Mouse (Mus musculus): Measurements from ENCODE around the gene Csrp3. TPM values are rescaled to one million over a fixed set of nuclear protein-coding genes. Genes with fewer than 3 reads are reported as not detected.

Gene Csrp3
- polyA plus RNA-seq, 1 experiment from 2014 or later = 905 TPM

DNA sequence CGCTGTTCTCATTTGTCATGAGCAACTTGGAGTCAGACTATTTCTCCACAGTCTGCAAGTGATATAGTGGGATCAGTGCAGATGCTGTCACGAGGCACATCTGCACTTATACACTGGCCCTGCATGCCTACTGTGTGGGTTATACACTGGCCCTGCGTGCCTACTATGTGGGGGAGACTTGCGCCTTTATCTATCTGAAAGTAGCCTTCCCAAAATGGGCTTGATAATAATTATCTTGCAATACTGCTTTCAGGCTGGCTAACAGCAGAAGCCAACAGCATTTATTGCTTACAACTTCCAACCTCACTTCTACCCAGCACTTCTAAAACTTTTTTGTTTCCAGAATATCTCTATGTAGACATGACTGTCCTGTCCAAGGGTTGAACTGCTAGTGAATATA lies 14.0 kb upstream of the Csrp3 start:
- Histone ChIP-seq H3K9me3 (no peaks in the 10 kb centered on the region), H3K36me3 (peaks cover 23% of the 10 kb centered on the region), H3K4me1 (0 out of 2 replicates have a peak, but pooled peaks cover 8% of the 10 kb centered on the region), H3K4me3 (no peak overlapping the region), H3K27ac (no peak overlapping the region), H3K27me3 (ENCODE audit: insufficient read depth, poor library complexity, severe bottlenecking) (no peaks in the 10 kb centered on the region)
- peak; percentile 45 for DNase-seq (ENCODE audit: low spot score)
- WGBS = 85% methylated on average over 4 of the region's 4 CpGs

DNA sequence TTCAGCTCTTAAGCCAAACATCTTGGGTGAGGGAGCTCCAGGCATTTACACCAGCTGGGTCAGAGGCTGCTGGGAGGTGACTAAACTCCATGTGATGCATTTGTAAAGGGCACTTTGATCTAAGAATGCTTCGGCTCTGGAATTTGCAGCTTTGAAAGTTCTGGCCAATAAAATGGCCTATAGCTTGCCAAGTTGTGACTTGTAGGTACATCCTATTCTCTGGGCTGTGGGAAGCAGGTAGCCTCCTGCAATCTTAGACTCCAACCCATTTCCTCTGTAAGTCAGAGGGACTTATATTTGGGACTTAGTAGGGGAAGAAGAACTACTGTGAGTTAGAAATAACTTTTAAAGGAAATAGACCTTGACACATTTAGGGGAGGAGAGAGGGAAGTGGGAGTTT lies 13.1 kb upstream of the Csrp3 start:
- H3K4me1 ChIP-seq = 0 out of 2 replicates have a peak, but pooled peaks cover 8% of the 10 kb centered on the region
- H3K36me3 ChIP-seq = peaks cover 15% of the 10 kb centered on the region
- no peaks in the 10 kb centered on the region for H3K27me3 ChIP-seq (ENCODE audit: insufficient read depth, poor library complexity, severe bottlenecking)
- no peak for DNase-seq (ENCODE audit: low spot score)
- 63% methylated on average over 1 of the region's 1 CpGs for WGBS
- no peak overlapping the region for H3K27ac ChIP-seq
- no peak overlapping the region for H3K4me3 ChIP-seq
- no peaks in the 10 kb centered on the region for H3K9me3 ChIP-seq

DNA sequence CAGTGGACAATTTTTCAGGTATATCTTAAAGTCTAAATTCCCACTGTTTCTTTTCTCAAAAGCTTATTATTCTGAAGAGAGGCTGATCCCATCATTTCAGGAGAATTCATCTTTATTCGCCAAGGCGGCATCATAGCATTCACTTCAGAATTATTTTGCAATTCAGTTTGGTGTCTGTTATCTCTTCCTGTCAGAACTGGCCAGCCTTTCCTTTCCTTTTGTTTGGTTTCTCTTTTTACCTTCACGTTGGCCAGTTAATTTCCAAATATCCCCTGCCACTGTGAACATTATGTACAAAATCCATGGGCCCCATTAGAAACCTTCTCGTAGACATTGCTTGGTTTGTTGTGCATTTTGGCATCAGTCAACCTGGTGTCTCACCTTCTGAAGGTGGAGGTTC lies 11.5 kb upstream of the Csrp3 start:
- Histone ChIP-seq H3K27ac (no peak overlapping the region), H3K36me3 (no peaks in the 10 kb centered on the region), H3K9me3 (no peaks in the 10 kb centered on the region), H3K4me1 (0 out of 2 replicates have a peak, but pooled peaks cover 8% of the 10 kb centered on the region), H3K27me3 (ENCODE audit: insufficient read depth, poor library complexity, severe bottlenecking) (no peaks in the 10 kb centered on the region), H3K4me3 (no peak overlapping the region)
- WGBS = 71% methylated on average over 4 of the region's 4 CpGs
- no peak for DNase-seq (ENCODE audit: low spot score)

DNA sequence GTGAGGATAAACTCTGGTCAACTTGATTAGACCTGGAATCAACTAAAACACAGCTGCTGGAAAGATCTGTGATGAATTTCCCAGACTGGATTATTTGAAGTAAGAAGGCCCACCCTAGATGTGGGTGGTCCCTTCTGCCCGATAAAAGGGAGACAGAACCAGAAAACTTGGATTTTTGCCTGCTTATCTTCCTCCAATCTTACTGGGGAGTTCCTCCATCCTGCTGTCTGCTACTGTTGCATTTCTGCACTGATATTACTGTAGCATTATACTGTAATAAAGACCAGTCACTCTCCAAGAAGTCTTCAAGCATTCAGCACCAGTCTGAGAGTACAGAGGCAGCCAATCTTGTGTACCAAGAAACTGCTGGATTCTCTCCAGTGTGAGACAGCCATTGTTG lies 10.4 kb upstream of the Csrp3 start:
- no peak overlapping the region for H3K27ac ChIP-seq
- no peaks in the 10 kb centered on the region for H3K36me3 ChIP-seq
- WGBS = 81% methylated on average over 1 of the region's 1 CpGs
- peaks cover 9% of the 10 kb centered on the region; the same call in 1 of the 2 replicates for H3K4me1 ChIP-seq
- no peak for DNase-seq (ENCODE audit: low spot score)
- no peak overlapping the region for H3K4me3 ChIP-seq
- H3K9me3 ChIP-seq = no peaks in the 10 kb centered on the region
- H3K27me3 ChIP-seq (ENCODE audit: insufficient read depth, poor library complexity, severe bottlenecking) = no peaks in the 10 kb centered on the region

DNA sequence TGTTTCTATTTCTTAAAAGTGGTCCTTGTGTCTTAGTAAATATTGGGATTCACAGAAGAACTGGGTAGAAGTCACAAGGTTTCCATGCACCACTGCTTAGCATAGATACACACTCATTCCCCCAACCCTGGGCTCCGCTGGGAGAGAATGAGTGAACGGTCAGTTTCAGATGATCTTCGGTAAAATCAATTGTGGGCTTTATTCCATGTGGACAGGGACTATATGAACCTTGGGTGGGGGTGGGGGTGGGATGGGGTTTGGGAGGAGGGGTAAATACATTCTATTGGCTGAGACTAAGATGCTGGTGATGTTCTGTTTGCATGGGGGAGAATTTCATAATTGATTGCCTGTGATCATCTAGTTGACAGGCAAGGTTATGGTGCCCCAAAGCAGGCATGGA lies 7.6 kb upstream of the Csrp3 start:
- 89% methylated on average over 3 of the region's 3 CpGs for WGBS
- Histone ChIP-seq H3K27me3 (ENCODE audit: insufficient read depth, poor library complexity, severe bottlenecking) (no peaks in the 10 kb centered on the region), H3K27ac (0 out of 2 replicates have a peak overlapping the region, but pooled peaks have one; percentile 36), H3K9me3 (no peaks in the 10 kb centered on the region), H3K4me1 (peaks cover 14% of the 10 kb centered on the region; the same call in 1 of the 2 replicates), H3K4me3 (no peak overlapping the region), H3K36me3 (no peaks in the 10 kb centered on the region)
- DNase-seq (ENCODE audit: low spot score) = no peak

DNA sequence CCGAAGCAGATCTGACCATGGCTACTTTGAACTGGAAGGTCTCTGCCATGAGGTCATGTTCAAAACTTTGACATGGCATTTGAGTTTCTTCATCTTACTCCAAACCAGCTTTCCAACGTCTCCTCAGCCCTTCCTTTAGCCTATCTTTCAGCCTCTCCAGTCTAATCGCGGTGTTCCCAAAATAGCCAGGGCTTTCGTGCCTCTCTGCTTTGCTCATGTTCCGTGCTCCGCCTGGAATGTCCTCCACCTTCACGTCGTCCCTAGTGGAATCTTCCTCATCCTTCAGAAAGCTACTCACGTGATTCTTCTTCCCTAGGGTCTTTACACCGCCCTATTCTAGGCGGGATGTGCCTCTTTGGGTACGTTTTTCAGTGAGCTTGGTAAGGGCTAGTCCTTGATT lies 5.7 kb upstream of the Csrp3 start:
- Histone ChIP-seq H3K27me3 (ENCODE audit: insufficient read depth, poor library complexity, severe bottlenecking) (no peaks in the 10 kb centered on the region), H3K9me3 (no peaks in the 10 kb centered on the region), H3K36me3 (no peaks in the 10 kb centered on the region), H3K27ac (peak overlapping the region; percentile 81), H3K4me1 (peaks cover 16% of the 10 kb centered on the region; the same call in 1 of the 2 replicates), H3K4me3 (no peak overlapping the region)
- WGBS = 42% methylated on average over 13 of the region's 13 CpGs
- DNase-seq (ENCODE audit: low spot score) = peak; percentile 76

DNA sequence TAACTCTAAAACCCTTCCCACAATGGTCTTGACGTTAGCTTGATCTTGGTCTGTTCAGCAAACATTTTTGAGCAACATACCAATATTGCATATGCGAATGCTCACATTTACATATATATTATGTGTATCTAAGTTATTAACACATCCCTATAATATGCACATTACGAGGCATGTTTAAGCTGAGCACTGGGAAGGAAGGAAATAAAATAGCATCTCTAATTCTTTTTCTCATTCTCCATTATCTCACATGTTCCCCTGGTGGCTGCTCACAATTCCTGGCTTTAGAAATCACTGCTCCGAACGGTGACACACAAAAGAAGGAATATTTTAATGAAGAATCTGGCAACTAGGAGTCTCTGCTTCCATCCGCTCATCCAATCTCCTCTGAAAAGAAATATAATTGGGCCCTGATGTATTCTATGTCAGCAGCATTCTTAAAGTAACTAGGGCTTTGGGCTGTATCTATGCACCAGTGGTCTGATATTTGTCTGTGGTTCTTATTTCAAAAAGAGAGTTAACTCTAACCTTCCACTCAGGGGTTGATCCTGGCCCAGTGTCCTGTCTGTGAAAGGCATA lies 3.8 kb upstream of the Csrp3 start:
- no peak overlapping the region for H3K4me3 ChIP-seq
- no peak for DNase-seq (ENCODE audit: low spot score)
- H3K27me3 ChIP-seq (ENCODE audit: insufficient read depth, poor library complexity, severe bottlenecking) = no peaks in the 10 kb centered on the region
- no peaks in the 10 kb centered on the region for H3K9me3 ChIP-seq
- WGBS = 82% methylated on average over 6 of the region's 6 CpGs
- H3K27ac ChIP-seq = 0 out of 2 replicates have a peak overlapping the region, but pooled peaks have one; percentile 32
- peaks cover 21% of the 10 kb centered on the region; the same call in 1 of the 2 replicates for H3K4me1 ChIP-seq
- H3K36me3 ChIP-seq = no peaks in the 10 kb centered on the region

DNA sequence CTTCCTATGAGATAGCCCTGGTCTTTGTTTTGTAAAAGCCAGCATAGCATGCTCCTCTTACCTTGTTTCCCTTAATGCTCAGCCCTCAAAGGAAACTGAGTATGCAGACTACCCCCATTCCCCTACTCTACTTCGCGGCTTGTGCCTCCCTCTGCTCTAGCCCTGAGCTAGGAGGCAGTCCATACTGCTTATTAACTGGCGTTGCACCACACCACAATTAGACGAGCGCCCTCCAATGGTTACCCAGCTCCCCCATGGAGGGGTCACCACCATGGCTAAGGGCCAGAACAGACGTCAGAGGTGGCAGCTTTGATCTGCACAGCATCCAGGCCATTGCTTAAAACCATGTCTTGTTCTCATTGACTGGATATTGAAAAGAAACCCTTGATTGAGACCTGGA lies 1.1 kb downstream of the Csrp3 start:
- Histone ChIP-seq H3K4me1 (peaks cover 49% of the 10 kb centered on the region), H3K27ac (peak overlapping the region; percentile 86), H3K9me3 (no peaks in the 10 kb centered on the region), H3K27me3 (ENCODE audit: insufficient read depth, poor library complexity, severe bottlenecking) (no peaks in the 10 kb centered on the region), H3K36me3 (no peaks in the 10 kb centered on the region), H3K4me3 (peak overlapping the region; percentile 59)
- no peak for DNase-seq (ENCODE audit: low spot score)
- 37% methylated on average over 6 of the region's 6 CpGs for WGBS

DNA sequence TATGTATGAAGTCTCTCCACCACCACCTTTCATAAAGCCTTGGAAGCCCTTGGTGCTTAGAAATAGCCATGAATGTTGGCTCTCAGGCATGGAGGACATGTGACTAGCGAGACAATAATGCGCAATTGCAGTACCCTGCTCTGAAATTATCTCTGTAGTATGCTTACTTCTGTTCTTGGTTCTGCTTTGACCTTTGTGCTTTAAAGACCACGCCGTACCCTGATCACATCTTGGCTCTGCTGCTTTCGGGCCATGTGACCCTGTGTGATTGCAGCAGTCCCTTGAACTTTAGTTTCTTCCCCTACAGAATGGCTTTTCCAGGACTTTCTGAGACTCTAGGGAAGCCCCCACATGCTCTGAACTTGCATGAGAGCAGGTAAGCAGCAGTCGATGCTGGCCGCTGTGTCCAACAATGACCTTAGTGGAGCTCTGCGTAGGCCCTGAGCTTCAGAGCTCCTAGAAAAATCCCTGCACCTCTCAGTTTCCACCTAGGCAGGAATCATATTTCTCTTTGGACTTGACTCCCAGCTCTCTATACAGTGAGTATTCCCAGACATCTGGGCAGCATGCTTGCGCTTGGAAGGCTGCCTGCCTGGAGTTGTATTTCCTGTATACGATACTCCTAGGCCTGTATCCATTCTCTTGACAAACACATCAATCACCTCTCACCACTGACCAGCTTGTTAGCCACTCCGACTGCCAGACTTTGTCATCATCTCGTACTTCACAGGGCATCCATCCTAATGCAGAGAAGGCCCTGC lies 2.4 kb downstream of the Csrp3 start:
- peak overlapping the region; percentile 59 for H3K4me3 ChIP-seq
- H3K4me1 ChIP-seq = peaks cover 51% of the 10 kb centered on the region
- H3K27me3 ChIP-seq (ENCODE audit: insufficient read depth, poor library complexity, severe bottlenecking) = no peaks in the 10 kb centered on the region
- DNase-seq (ENCODE audit: low spot score) = no peak
- peak overlapping the region; percentile 86 for H3K27ac ChIP-seq
- WGBS = 54% methylated on average over 12 of the region's 12 CpGs
- no peaks in the 10 kb centered on the region for H3K9me3 ChIP-seq
- no peaks in the 10 kb centered on the region for H3K36me3 ChIP-seq

DNA sequence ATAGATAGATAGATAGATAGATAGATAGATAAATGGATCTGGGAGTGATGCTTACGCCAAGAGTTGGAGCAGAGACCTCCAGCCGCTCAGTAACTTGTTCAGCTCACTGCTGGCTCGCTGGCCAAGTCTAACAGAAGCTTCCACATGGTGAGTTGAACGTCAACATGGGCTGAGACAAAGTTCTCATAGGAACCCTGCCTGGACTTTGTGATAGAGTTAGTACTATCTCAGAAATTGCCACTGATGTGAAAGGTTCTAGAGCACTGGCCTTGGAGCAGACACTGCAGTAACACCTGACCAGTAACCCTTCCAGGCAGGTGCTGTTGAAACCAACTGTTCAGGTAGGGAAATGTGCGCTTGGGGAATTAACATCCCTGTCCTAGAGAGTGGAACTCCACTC lies 4.3 kb downstream of the Csrp3 start:
- DNase-seq (ENCODE audit: low spot score) = no peak
- H3K4me1 ChIP-seq = peaks cover 61% of the 10 kb centered on the region
- H3K27me3 ChIP-seq (ENCODE audit: insufficient read depth, poor library complexity, severe bottlenecking) = no peaks in the 10 kb centered on the region
- H3K36me3 ChIP-seq = peaks cover 17% of the 10 kb centered on the region
- peak overlapping the region; percentile 59 for H3K4me3 ChIP-seq
- H3K9me3 ChIP-seq = no peaks in the 10 kb centered on the region
- WGBS = 86% methylated on average over 5 of the region's 5 CpGs
- no peak overlapping the region; the same call in 1 of the 2 replicates for H3K27ac ChIP-seq

DNA sequence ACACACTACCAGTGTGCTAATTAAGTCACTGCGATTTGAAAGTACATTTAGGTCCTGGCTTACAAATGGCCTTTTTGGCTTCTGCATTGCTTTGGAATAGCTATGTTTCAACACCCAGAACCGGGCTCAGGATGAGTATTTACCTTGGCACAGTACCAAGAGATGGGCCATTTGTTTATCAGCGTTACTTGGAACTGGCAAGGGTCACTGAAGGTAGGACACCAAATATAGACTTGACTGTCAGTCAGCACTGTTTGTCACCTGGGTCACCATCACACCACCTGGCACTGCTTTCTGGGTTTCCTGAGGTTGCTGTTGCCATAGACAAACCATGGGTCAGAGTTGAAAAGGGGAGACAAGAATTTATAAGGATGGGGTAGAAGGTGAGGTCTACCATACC lies 5.5 kb downstream of the Csrp3 start:
- peaks cover 24% of the 10 kb centered on the region for H3K36me3 ChIP-seq
- peak overlapping the region; percentile 42; the same call in 1 of the 2 replicates for H3K27ac ChIP-seq
- 44% methylated on average over 3 of the region's 3 CpGs for WGBS
- no peak for DNase-seq (ENCODE audit: low spot score)
- no peaks in the 10 kb centered on the region for H3K9me3 ChIP-seq
- H3K4me1 ChIP-seq = peaks cover 60% of the 10 kb centered on the region
- H3K4me3 ChIP-seq = no peak overlapping the region
- no peaks in the 10 kb centered on the region for H3K27me3 ChIP-seq (ENCODE audit: insufficient read depth, poor library complexity, severe bottlenecking)

DNA sequence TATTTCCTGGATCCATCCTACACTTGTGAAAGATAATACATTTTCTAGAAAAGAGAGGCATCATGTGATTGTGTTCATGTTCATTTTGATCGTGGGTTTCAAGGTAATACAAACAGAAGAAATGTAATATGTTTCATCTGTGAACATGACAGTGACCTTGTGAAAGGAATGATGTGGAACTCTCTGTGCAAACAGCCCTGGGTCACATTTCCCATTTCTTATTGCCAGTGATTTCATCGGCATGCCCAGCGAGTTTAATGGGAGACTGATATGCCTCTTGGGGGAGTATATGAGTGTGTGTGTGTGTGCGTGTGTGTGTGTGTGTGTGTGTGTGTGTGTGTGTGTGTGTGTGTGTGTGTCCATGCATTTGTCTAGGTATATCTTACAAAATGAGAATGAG lies 6.3 kb downstream of the Csrp3 start:
- H3K9me3 ChIP-seq = no peaks in the 10 kb centered on the region
- no peak for DNase-seq (ENCODE audit: low spot score)
- no peaks in the 10 kb centered on the region for H3K27me3 ChIP-seq (ENCODE audit: insufficient read depth, poor library complexity, severe bottlenecking)
- H3K36me3 ChIP-seq = peaks cover 31% of the 10 kb centered on the region
- H3K27ac ChIP-seq = peak overlapping the region; percentile 79; the same call in 1 of the 2 replicates
- 76% methylated on average over 4 of the region's 4 CpGs for WGBS
- peaks cover 58% of the 10 kb centered on the region for H3K4me1 ChIP-seq
- no peak overlapping the region for H3K4me3 ChIP-seq

DNA sequence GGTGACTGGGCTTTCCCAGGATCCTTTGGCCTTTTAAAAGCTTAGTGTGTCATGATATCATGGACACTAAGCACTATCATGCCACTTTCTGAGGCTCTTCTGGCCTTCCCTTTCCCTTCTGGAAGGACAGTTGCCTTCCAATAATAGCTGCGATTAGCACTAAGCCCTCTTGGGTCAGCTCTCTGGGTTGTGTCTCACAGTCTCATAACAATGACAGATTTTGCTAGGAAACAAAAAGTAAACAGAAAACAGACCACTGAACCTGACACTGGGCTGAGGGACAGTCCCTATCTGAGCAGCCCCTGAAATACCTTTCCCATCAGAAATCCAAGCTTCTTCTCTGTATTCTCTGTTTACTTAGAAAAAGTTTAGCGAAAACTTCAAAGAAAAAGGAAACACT lies 7.3 kb downstream of the Csrp3 start:
- DNase-seq (ENCODE audit: low spot score) = no peak
- peak overlapping the region; percentile 79 for H3K27ac ChIP-seq
- no peaks in the 10 kb centered on the region for H3K9me3 ChIP-seq
- H3K36me3 ChIP-seq = peaks cover 37% of the 10 kb centered on the region
- no peaks in the 10 kb centered on the region for H3K27me3 ChIP-seq (ENCODE audit: insufficient read depth, poor library complexity, severe bottlenecking)
- peaks cover 53% of the 10 kb centered on the region for H3K4me1 ChIP-seq
- H3K4me3 ChIP-seq = no peak overlapping the region
- WGBS = 41% methylated on average over 2 of the region's 2 CpGs
